Mouse (Mus musculus) midbrain, postnatal 0 days (tissue): ENCODE measurements around the gene Rap1a. TPM values are rescaled to one million over a fixed set of nuclear protein-coding genes. Genes with fewer than 3 reads are reported as not detected.

ENCODE experiments used
- ATAC-seq: fragments of 200-750 bp; cut with Nextera tagmentation; 2 replicates; pipeline ENCODE4 v1.8.0; 2017; ENCODE audit warnings: moderate number of reproducible peaks, mild to moderate bottlenecking, moderate TSS enrichment, moderate library complexity; ENCODE audit not compliant: low FRiP score
- DNase-seq: peaks from one replicate; pipeline ENCODE4 v3.0.0-alpha.2; 2015; ENCODE audit warnings: low spot score
- H3K27ac ChIP-seq: fragments of 300-500 bp; sonication (generic); 2 replicates; pipeline ENCODE4 v1.5.1; 2014; ENCODE audit warnings: low read depth, mild to moderate bottlenecking, low read length, mixed read lengths
- H3K27me3 ChIP-seq: fragments of 300-500 bp; sonication (generic); 2 replicates; pipeline ENCODE4 v1.6.1; 2014; ENCODE audit warnings: low read length, control low read depth, mixed read lengths; ENCODE audit not compliant: insufficient read depth
- H3K36me3 ChIP-seq: fragments of 300-500 bp; sonication (generic); 2 replicates; pipeline ENCODE4 v1.6.1; 2014; ENCODE audit warnings: low read length, control low read depth, mixed read lengths; ENCODE audit not compliant: insufficient read depth
- H3K4me1 ChIP-seq: fragments of 300-500 bp; sonication (generic); 2 replicates; pipeline ENCODE4 v1.6.1; 2014; ENCODE audit warnings: mild to moderate bottlenecking, control low read depth, antibody characterized with exemption, low read length, mixed read lengths; ENCODE audit not compliant: insufficient read depth
- H3K4me2 ChIP-seq: fragments of 300-500 bp; sonication (generic); 2 replicates; pipeline ENCODE4 v1.6.1; 2014; ENCODE audit warnings: low read depth, mild to moderate bottlenecking, low read length, mixed read lengths; ENCODE audit not compliant: poor library complexity, severe bottlenecking
- H3K4me3 ChIP-seq: fragments of 300-500 bp; sonication (generic); 2 replicates; pipeline ENCODE4 v1.5.1; 2014; ENCODE audit warnings: low read depth, mild to moderate bottlenecking, low read length, moderate library complexity
- H3K9ac ChIP-seq: fragments of 300-500 bp; sonication (generic); replicated peaks from 2 replicates; pipeline ENCODE4 v1.6.1; 2014; ENCODE audit warnings: mild to moderate bottlenecking, low read length, moderate library complexity, mixed read lengths; ENCODE audit not compliant: poor library complexity, severe bottlenecking
- H3K9me3 ChIP-seq: fragments of 300-500 bp; sonication (generic); 2 replicates; pipeline ENCODE4 v1.6.1; 2016; ENCODE audit warnings: low read length, control low read depth
- CTCF ChIP-seq: IDR thresholded peaks from 2 replicates; pipeline ENCODE4 v1.5.1; 2016; ENCODE audit warnings: antibody characterized with exemption, mild to moderate bottlenecking
- WGBS: fragments of 180-500 bp; shearing (Covaris S2); extraction: QIAGEN DNeasy Blood & Tissue Kit; methylation state at CpG from one replicate; pipeline ENCODE4 v1.1.7; 2014; 5-methylcytosine and 5-hydroxymethylcytosine counted together
- polyA plus RNA-seq: library from polyadenylated mRNA; unstranded; fragments of >200 nt; fragmentation: Nextera tagmentation; extraction: Ambion mirVana; gene quantifications from 2 replicates; pipeline ENCODE4 v1.2.1, GENCODE M21; 2015
- total RNA-seq: library from RNA; depleted of rRNA; stranded (reverse); fragments of >200 nt; gene quantifications from 2 replicates; pipeline ENCODE4 v1.2.3, GENCODE M21; 2014; rRNA removed

Rap1a gene
- total RNA-seq = 27.1 and 32.2 TPM in 2 replicates
- polyA plus RNA-seq = 59.9 and 66.0 TPM in 2 replicates

DNA sequence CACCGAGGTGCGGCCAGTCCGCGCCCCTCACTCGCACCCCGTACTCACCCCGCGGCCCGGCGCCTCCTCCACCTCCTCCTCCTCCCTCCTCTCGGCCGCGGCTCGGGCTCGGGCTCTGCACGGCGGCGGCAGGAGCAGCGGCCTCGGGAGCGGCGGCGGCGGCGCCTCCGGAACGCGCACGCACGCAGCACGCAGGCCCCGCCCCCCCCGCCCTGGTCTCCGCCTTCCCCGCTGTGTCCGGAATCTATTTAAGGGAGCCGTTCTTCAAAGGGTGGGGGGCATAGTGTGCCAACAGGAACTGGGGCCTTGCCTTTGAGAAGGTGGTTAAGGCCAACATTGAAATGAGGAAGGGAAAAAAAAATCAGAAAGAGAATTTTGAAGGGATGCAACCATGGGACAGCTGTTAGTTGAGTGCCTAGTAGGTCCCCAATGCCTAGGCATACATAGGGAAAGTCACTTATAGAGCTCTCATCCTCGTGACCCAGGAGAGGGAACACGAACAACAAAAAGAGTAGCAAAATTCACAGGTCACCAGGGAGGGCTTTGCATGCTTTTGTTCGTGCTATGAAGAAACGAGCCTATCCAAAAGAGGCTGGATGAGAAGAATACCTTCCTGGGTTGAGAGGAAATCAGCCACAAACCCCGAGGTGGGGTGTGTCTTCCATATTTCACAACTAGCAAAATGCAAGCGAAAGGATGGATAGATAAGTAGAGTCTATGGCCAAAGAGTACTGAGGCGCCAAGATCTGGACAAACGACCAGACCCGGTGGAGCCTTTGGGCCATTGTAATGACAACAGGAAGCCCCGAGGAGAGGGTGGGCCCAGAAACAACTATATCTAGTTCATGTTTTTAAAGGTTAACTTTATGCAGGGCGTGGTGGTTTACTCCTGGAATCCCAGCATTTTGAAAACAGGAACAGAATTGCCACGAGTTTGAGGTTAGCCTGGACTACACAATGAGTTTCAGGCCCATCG is at the start of gene Rap1a:
Gene Rap1a, minus strand, starts transcription at position 146 of the 976 bp plus-strand sequence.
- ATAC-seq = peak; percentile 95
- H3K27ac ChIP-seq = peak within 1 kb of the TSS; percentile 65
- peak within 1 kb of the TSS; percentile 84 for H3K9ac ChIP-seq
- H3K27me3 ChIP-seq = no peaks in the 10 kb centered on the region
- no peaks in the 10 kb centered on the region for H3K36me3 ChIP-seq
- TF ChIP-seq CTCF = no peak
- H3K4me1 ChIP-seq = peaks cover 10% of the 10 kb centered on the region; the same call in 1 of the 2 replicates
- peak; percentile 81 for DNase-seq
- WGBS = 23% methylated on average over 37 of the region's 50 CpGs
- peak within 1 kb of the TSS; percentile 82 for H3K4me3 ChIP-seq
- no peaks in the 10 kb centered on the region for H3K9me3 ChIP-seq
- peak within 1 kb of the TSS; percentile 85 for H3K4me2 ChIP-seq

DNA sequence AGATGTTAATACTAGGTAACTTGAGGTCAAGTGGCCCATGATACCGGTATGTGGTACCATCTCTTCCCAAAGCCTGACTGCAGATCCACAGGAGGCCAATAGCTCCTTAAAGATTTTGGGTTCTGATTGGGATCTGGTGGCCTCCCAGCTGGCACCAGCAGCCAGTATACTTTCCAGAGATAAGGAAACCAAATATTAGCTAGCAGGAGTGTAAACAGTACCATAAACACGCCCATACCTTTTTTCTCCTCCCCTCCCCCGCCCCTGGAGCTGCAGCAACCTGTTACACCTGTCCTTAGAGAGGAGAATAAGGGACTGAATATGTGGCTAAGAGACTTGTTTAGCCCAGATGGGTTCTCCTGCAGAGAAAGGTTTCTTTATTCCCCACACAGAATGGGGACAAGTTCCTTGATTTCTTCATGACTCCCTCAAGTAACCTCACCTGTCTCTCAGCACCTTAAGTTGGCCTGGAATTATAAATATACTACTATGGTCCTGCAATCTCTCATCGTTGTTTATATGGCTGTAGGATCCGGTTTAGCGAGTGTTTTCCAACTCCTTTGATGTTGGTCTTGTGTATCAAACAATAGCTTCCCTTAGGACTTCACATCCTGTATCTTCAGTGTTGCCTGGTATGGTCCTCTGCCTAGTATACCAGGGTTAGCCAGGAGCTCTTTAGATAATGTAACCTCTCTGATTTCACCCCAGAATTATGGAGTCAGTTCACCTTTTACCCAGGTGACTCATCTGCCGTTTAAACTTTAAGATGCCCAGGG is 45.3 kb upstream of the Rap1a start:
- H3K4me3 ChIP-seq = no peak overlapping the region
- no peak for TF ChIP-seq CTCF
- no peak overlapping the region for H3K27ac ChIP-seq
- no peak overlapping the region for H3K9ac ChIP-seq
- H3K4me1 ChIP-seq = no peaks in the 10 kb centered on the region
- H3K27me3 ChIP-seq = no peaks in the 10 kb centered on the region
- ATAC-seq (no peak), DNase-seq (no peak)
- H3K9me3 ChIP-seq = no peaks in the 10 kb centered on the region
- H3K4me2 ChIP-seq = no peak overlapping the region
- H3K36me3 ChIP-seq = no peaks in the 10 kb centered on the region
- 82% methylated on average over 7 of the region's 7 CpGs for WGBS

DNA sequence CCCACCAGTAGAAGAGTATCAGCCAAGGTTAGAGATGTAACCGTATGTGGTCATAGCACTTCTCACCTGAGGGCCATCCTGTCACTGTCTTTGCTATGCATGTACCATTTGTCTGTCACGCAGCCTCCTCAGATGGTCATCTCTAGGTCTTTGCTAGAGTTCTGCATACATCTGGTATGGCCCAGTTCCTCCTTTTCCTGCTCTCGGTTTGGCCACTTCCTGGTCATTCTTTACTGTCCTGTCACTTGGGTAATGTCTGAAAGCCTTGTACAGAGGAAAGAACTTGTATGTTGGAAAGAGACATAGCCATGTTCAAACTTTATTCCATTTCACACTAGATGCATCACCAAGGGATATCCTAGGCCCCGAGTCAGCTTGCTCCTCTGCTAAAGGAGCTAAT is 38.7 kb upstream of the Rap1a start:
- no peak overlapping the region for H3K4me3 ChIP-seq
- H3K27ac ChIP-seq = no peak overlapping the region
- WGBS = 89% methylated on average over 4 of the region's 4 CpGs
- H3K9me3 ChIP-seq = no peaks in the 10 kb centered on the region
- no peak for ATAC-seq
- DNase-seq = no peak
- no peak for TF ChIP-seq CTCF
- H3K9ac ChIP-seq = no peak overlapping the region
- no peak overlapping the region for H3K4me2 ChIP-seq
- H3K36me3 ChIP-seq = no peaks in the 10 kb centered on the region
- H3K27me3 ChIP-seq = no peaks in the 10 kb centered on the region
- no peaks in the 10 kb centered on the region for H3K4me1 ChIP-seq

DNA sequence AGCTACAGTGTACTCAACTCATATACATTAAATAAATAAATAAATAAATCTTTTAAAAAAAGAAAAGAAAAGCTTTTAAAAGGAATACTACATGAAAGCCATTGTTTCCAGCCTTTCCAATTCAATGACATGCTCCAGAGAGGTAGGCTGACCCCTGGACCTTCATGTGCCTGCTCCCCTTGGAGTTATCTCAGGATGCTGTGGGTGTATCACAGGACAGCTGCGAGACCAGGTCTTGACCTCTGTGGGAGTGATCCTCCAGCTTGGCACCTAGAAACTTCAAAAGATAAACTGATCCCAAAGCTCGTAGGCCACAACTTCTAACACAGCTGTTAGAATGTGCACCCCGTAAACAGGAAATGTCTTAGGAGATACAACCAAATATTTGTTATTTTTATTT is 37.5 kb upstream of the Rap1a start:
- ATAC-seq (no peak), DNase-seq (no peak)
- Histone ChIP-seq H3K4me2 (no peak overlapping the region), H3K27me3 (no peaks in the 10 kb centered on the region), H3K9ac (no peak overlapping the region), H3K4me1 (no peaks in the 10 kb centered on the region), H3K27ac (no peak overlapping the region), H3K9me3 (no peaks in the 10 kb centered on the region), H3K4me3 (no peak overlapping the region), H3K36me3 (no peaks in the 10 kb centered on the region)
- TF ChIP-seq CTCF = no peak
- 84% methylated on average over 3 of the region's 3 CpGs for WGBS

DNA sequence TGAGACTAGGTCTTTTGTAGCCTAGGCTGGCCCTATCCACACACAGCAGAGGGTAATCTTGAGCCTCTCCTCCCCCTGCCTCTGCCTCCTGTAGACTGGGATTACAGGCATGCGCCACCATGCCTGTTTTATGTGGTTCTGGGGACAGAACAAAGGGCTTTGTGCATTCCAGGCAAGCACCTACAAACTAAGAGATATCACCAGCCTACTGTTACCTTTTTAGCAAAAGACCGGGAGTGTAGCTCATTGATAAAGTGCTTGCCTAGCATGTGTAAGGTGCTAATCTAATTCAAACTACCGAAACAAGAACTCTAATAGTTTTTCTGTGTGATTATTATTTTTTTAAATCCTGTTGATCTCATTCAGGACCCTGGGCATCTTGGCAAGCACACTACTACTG is 35.7 kb upstream of the Rap1a start:
- H3K4me3 ChIP-seq = no peak overlapping the region
- H3K4me1 ChIP-seq = no peaks in the 10 kb centered on the region
- no peaks in the 10 kb centered on the region for H3K9me3 ChIP-seq
- 88% methylated on average over 3 of the region's 3 CpGs for WGBS
- no peak overlapping the region for H3K27ac ChIP-seq
- DNase-seq = no peak
- H3K36me3 ChIP-seq = no peaks in the 10 kb centered on the region
- H3K27me3 ChIP-seq = no peaks in the 10 kb centered on the region
- TF ChIP-seq CTCF = no peak
- H3K4me2 ChIP-seq = no peak overlapping the region
- ATAC-seq = no peak
- no peak overlapping the region for H3K9ac ChIP-seq

DNA sequence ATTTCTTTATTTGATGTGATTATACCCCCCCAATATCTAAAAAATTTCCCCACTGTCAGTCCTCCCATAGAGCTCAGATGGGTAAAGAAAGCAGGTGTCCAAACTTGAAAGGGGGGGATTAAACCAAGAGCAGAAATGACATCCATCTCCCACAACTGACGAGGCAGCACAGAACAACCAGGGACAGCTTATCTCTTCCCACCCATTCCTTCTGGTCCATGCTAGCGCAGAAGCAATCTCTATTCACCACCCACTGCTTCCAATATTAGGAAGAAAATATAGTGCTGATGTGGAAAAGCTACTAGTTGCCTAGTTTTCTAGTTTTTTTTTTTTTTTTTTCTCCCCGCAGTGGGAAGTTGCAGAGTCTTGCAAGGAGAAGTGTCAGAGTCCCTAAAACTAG is 34.7 kb upstream of the Rap1a start:
- no peaks in the 10 kb centered on the region for H3K27me3 ChIP-seq
- H3K27ac ChIP-seq = no peak overlapping the region
- no peak for TF ChIP-seq CTCF
- 57% methylated on average over 3 of the region's 3 CpGs for WGBS
- H3K4me1 ChIP-seq = no peaks in the 10 kb centered on the region
- ATAC-seq = no peak
- H3K9ac ChIP-seq = no peak overlapping the region
- no peaks in the 10 kb centered on the region for H3K36me3 ChIP-seq
- no peak overlapping the region for H3K4me2 ChIP-seq
- DNase-seq = no peak
- H3K4me3 ChIP-seq = no peak overlapping the region
- H3K9me3 ChIP-seq = no peaks in the 10 kb centered on the region
